Mouse (Mus musculus): ENCODE measurements around the gene Lrrc28.

- TF ChIP-seq CTCF (IDR thresholded peaks at IDR 0.05; ENCODE audit: low read depth, low read length) (no peak), TAL1 (conservative IDR thresholded peaks at IDR 0.05; ENCODE audit: low read depth, low read length) (no peak), GATA1 (IDR thresholded peaks at IDR 0.05; ENCODE audit: borderline replicate concordance, low read length) (no peak), GATA2 (IDR thresholded peaks at IDR 0.05; ENCODE audit: borderline replicate concordance, low read depth, low read length) (no peak), POLR2AphosphoS5 (IDR thresholded peaks at IDR 0.05; ENCODE audit: insufficient replicate concordance, low read depth, low read length) (no peak)
Observed at GRCm38 (mm10) chr7:67543641-67544040, 101.4 kb downstream of the Lrrc28 start.
